Mouse (Mus musculus) adrenal gland, adult 8-10 months (tissue): ENCODE results near the gene Mpped1. TPM values are rescaled to one million over a fixed set of nuclear protein-coding genes. Genes with fewer than 3 reads are reported as not detected.

Experiments
- DNase-seq: peaks from one replicate; pipeline ENCODE4 v3.0.0; 2022
- total RNA-seq, 4 experiments: library from RNA; stranded (reverse); gene quantifications; 2 replicates each; pipeline ENCODE4 v1.2.4; 2022

Mpped1 gene
- total RNA-seq, 4 experiments from 2014 or later = 0.17 to 0.40 TPM; not detected in 2

GRCm38 (mm10) chr15:83892871-83893270 lies 113.6 kb downstream of the Mpped1 start:
- DNase-seq = no peak

DNA sequence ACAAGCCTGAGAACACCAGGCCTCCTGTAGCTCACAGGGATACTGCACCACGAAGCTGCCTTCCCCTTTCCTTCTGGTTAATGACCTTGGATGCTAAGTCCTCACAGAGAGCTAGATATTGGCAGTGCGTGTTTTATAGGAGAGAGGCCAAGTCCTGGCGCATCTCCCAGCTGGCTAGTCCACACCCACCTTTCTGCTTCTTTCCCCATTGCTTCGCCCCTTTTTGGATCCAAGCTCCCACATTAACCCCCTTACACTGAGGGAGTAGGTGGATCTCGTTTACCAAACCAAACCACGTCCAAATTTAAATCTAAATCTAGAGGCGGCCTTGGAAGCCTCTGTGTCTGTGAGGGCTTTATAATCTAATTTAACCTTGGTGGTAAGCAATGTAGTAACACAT lies 115.0 kb downstream of the Mpped1 start:
- DNase-seq = no peak

DNA sequence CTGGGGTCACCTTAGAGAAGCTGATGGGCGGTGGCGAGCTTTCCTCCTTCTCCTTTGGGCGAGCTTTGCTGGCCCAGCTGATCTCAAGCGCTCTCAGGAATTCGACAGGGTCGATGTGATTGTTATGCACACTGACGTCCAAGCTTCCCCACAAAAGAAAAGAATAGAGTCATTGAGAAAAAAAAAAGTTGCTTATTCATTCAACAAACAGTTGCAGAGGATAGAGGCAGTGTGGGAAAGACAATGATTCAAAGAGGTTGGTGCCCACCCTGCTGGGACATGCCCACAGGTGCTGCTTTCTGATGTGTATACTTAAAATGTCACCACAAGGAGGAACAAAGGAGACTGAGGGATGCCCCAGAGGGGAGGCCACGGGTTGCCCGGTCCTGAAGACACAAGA lies 116.7 kb downstream of the Mpped1 start:
- no peak for DNase-seq

- peak; percentile 15 for DNase-seq
Measured at GRCm38 (mm10) chr15:83897286-83897685, 118.0 kb downstream of the Mpped1 start.

- no peak for DNase-seq
Measured at GRCm38 (mm10) chr15:83906472-83906871, 127.2 kb downstream of the Mpped1 start.

Other genes starting within 250 kb of the Mpped1 start
- gene Tspo, start 215.9 kb upstream of the Mpped1 start, total RNA-seq = 100 to 1,000 TPM; 480 to 546 (median 516) TPM
- gene Mcat, start 215.7 kb upstream of the Mpped1 start, total RNA-seq = 10 to 100 TPM; 38.4 to 51.7 (median 43.9) TPM
- gene Ttll12, start 184.3 kb upstream of the Mpped1 start, total RNA-seq = 10 to 100 TPM; 38.9 to 46.7 (median 42.5) TPM
- gene Scube1, start 54.4 kb upstream of the Mpped1 start, total RNA-seq = 1 to 10 TPM; 4.1 to 6.4 (median 6.0) TPM